Mouse (Mus musculus) megakaryocyte-erythroid progenitor cell, adult 5-6 weeks (primary cell): Measurements from ENCODE around the gene Tmem150a. TPM values are rescaled to one million over a fixed set of nuclear protein-coding genes. Genes with fewer than 3 reads are reported as not detected.

Experiments used
- ATAC-seq: replicated peaks from 2 replicates; pipeline ENCODE4 v1.8.0; 2016; ENCODE audit warnings: mild to moderate bottlenecking, inconsistent platforms; ENCODE audit not compliant: severe bottlenecking, poor library complexity, low FRiP score, low TSS enrichment
- total RNA-seq, 2 experiments: library from RNA; stranded (forward) in 1 of 2; stranded (reverse) in 1 of 2; fragments of 200-1000, 215-1000 nt in 1 of 2; fragments of >200 nt in 1 of 2; fragmentation: Nextera tagmentation in 1 of 2; gene quantifications; 2 replicates each; pipeline ENCODE4 v1.2.3; 2014 to 2017

Tmem150a gene
- total RNA-seq, 2 experiments from 2014 or later: 0.92 TPM; not detected in 1

- no peak for ATAC-seq
Measured at GRCm38 (mm10) chr6:72367460-72367974, 12.3 kb downstream of the Tmem150a start.

- ATAC-seq: peak; percentile 54
Measured at GRCm38 (mm10) chr6:72369557-72369956, 14.3 kb downstream of the Tmem150a start.

GRCm38 (mm10) chr6:72370091-72370490 lies 14.8 kb downstream of the Tmem150a start:
- ATAC-seq: no peak

GRCm38 (mm10) chr6:72371147-72371546 lies 15.9 kb downstream of the Tmem150a start:
- ATAC-seq: no peak

GRCm38 (mm10) chr6:72371571-72371970 lies 16.3 kb downstream of the Tmem150a start:
- ATAC-seq: no peak

- ATAC-seq: no peak
Measured at GRCm38 (mm10) chr6:72373184-72373583, 17.9 kb downstream of the Tmem150a start.

- 0 out of 2 replicates have a peak, but pooled peaks have one; percentile 19 for ATAC-seq
Measured at GRCm38 (mm10) chr6:72374206-72374605, 19.0 kb downstream of the Tmem150a start.

- ATAC-seq: 0 out of 2 replicates have a peak, but pooled peaks have one; percentile 15
Measured at GRCm38 (mm10) chr6:72374820-72375563, 19.7 kb downstream of the Tmem150a start.

- no peak for ATAC-seq
Measured at GRCm38 (mm10) chr6:72378510-72379234, 23.4 kb downstream of the Tmem150a start.

GRCm38 (mm10) chr6:72379377-72380130 lies 24.3 kb downstream of the Tmem150a start:
- no peak for ATAC-seq

- ATAC-seq: peak; percentile 72
Measured at GRCm38 (mm10) chr6:72380131-72380770, 25.0 kb downstream of the Tmem150a start, which contains the start of gene Vamp5. Gene Vamp5 (minus strand): TSS chr6:72380468.

- no peak for ATAC-seq
Measured at GRCm38 (mm10) chr6:72382494-72382893, 27.2 kb downstream of the Tmem150a start.

- no peak for ATAC-seq
Measured at GRCm38 (mm10) chr6:72383142-72383820, 28.0 kb downstream of the Tmem150a start.

- ATAC-seq: peak; percentile 83
Measured at GRCm38 (mm10) chr6:72383952-72384351, 28.7 kb downstream of the Tmem150a start.

GRCm38 (mm10) chr6:72385258-72385657 lies 30.0 kb downstream of the Tmem150a start:
- no peak for ATAC-seq

GRCm38 (mm10) chr6:72386561-72386960 lies 31.3 kb downstream of the Tmem150a start:
- ATAC-seq: no peak

- no peak for ATAC-seq
Measured at GRCm38 (mm10) chr6:72387816-72388215, 32.6 kb downstream of the Tmem150a start.

GRCm38 (mm10) chr6:72388266-72388665 lies 33.0 kb downstream of the Tmem150a start:
- ATAC-seq: no peak
